ENCODE assay signal across 32 mouse cellular contexts in genomic region chr2:71573736-71574135, GRCm38 (mm10). TPM values are rescaled to one million over a fixed set of nuclear protein-coding genes. Genes with fewer than 3 reads are reported as not detected.
A peak's percentile ranks its signal among the peaks of the same experiment; 100 is the strongest.
DNase-seq lines count a peak whose midpoint lies in the region; ATAC-seq lines count a peak whose summit lies in the region.
"Had no signal": no experiment of that assay in that cellular context is flagged by ENCODE, and none has a peak within 500 bp of the region (broad histone marks: within the 10 kb centered on the region; RNA-seq: fewer than 3 reads in every experiment).

No protein-coding gene starts in this region.

- H3K27me3 ChIP-seq in embryonic facial prominence, embryonic 11.5 days (ENCODE audit: control insufficient read depth, insufficient read depth, low read length), result no peaks in the 10 kb centered on the region
- 0 out of 2 replicates have a peak, but pooled peaks cover 3% of the 10 kb centered on the region for H3K27me3 ChIP-seq in limb, embryonic 10.5 days (ENCODE audit: low read depth, poor library complexity, severe bottlenecking)
- H3K27me3 ChIP-seq in kidney, embryonic 15.5 days, result no peaks in the 10 kb centered on the region
- no peaks in the 10 kb centered on the region for H3K27me3 ChIP-seq in forebrain, embryonic 10.5 days (ENCODE audit: poor library complexity, severe bottlenecking)
- H3K27me3 ChIP-seq: CH12.LX; heart, embryonic 15.5 days; hindbrain, embryonic 13.5 days; midbrain, embryonic 12.5 days; neural tube, embryonic 13.5 days had no signal

- H3K9me3 ChIP-seq in embryonic facial prominence, embryonic 11.5 days (replicated peaks; ENCODE audit: control insufficient read depth, low read length), result no peaks in the 10 kb centered on the region
- H3K9me3 ChIP-seq in limb, embryonic 10.5 days (replicated peaks), result no peaks in the 10 kb centered on the region
- H3K9me3 ChIP-seq in kidney, embryonic 15.5 days (replicated peaks), result 0 out of 2 replicates have a peak, but pooled peaks cover 4% of the 10 kb centered on the region
- peaks cover 5% of the 10 kb centered on the region; the same call in 1 of the 2 replicates for H3K9me3 ChIP-seq in forebrain, embryonic 10.5 days
- H3K9me3 ChIP-seq: forebrain, embryonic 12.5 days; heart, embryonic 15.5 days; hindbrain, embryonic 13.5 days; liver, embryonic 12.5 days; neural tube, embryonic 13.5 days had no signal

- DNase-seq in NIH3T3 (ENCODE audit: low read depth), result peak; percentile 45
- peak; percentile 73 for DNase-seq in embryonic facial prominence, embryonic 11.5 days (ENCODE audit: low spot score)
- peak; percentile 42 for DNase-seq in limb, embryonic 10.5 days (ENCODE audit: low spot score)
- peak; percentile 44 for DNase-seq in mesoderm, embryonic 11.5 days (ENCODE audit: low read depth, low spot score)
- no peak for DNase-seq in forebrain, embryonic 10.5 days (ENCODE audit: extremely low spot score, low spot score)
- no peak for DNase-seq in adrenal gland, adult 2 months
- DNase-seq: adrenal gland, postnatal 10 days; B cell, adult 2 months; cerebellum, adult 8-10 months; cerebellum, postnatal 25 days; forebrain, postnatal 0 days; gastrocnemius, postnatal 14 days; heart, adult 11 months; heart, postnatal 36 days; kidney, postnatal 4 days; left cerebral cortex, postnatal 4 days; liver, postnatal 0 days; lung, postnatal 36 days; right cerebral cortex, postnatal 14 days had no signal

- ATAC-seq in embryonic facial prominence, embryonic 11.5 days (replicated peaks; ENCODE audit: insufficient number of reproducible peaks, low FRiP score, low TSS enrichment, low read depth), result no peak
- ATAC-seq in kidney, embryonic 15.5 days (replicated peaks; ENCODE audit: low FRiP score), result no peak
- ATAC-seq: forebrain, postnatal 0 days; intestine, embryonic 16.5 days; liver, embryonic 12.5 days; liver, postnatal 0 days had no signal

- H3K27ac ChIP-seq in embryonic facial prominence, embryonic 11.5 days (replicated peaks; ENCODE audit: low read depth, low read length), result no peak overlapping the region
- H3K27ac ChIP-seq in limb, embryonic 10.5 days, result peak overlapping the region; percentile 69
- H3K27ac ChIP-seq in kidney, embryonic 15.5 days, result no peak overlapping the region
- no peak overlapping the region for H3K27ac ChIP-seq in forebrain, embryonic 10.5 days
- H3K27ac ChIP-seq: forebrain, embryonic 12.5 days; heart, embryonic 10.5 days; heart, embryonic 15.5 days; hindbrain, embryonic 13.5 days; liver, embryonic 12.5 days; midbrain, embryonic 12.5 days; neural tube, embryonic 13.5 days had no signal

- H3K9ac ChIP-seq in embryonic facial prominence, embryonic 11.5 days (replicated peaks; ENCODE audit: low read length), result no peak overlapping the region
- H3K9ac ChIP-seq in kidney, embryonic 15.5 days, result no peak overlapping the region
- H3K9ac ChIP-seq: forebrain, embryonic 12.5 days; forebrain, postnatal 0 days; heart, embryonic 15.5 days; hindbrain, embryonic 13.5 days; liver, embryonic 12.5 days; liver, postnatal 0 days; midbrain, embryonic 12.5 days; neural tube, embryonic 13.5 days had no signal

- H3K4me3 ChIP-seq in embryonic facial prominence, embryonic 11.5 days (ENCODE audit: low read depth, low read length), result no peak overlapping the region
- H3K4me3 ChIP-seq in limb, embryonic 10.5 days, result 0 out of 2 replicates have a peak overlapping the region, but pooled peaks have one; percentile 4
- no peak overlapping the region for H3K4me3 ChIP-seq in kidney, embryonic 15.5 days (replicated peaks)
- H3K4me3 ChIP-seq in forebrain, embryonic 10.5 days, result no peak overlapping the region
- H3K4me3 ChIP-seq: erythroblast, embryonic 14.5 days; forebrain, embryonic 12.5 days; heart, embryonic 10.5 days; heart, embryonic 15.5 days; hindbrain, embryonic 13.5 days; liver, embryonic 12.5 days; midbrain, embryonic 12.5 days; neural tube, embryonic 13.5 days had no signal

- WGBS in embryonic facial prominence, embryonic 11.5 days, result 34% methylated on average over 4 of the region's 4 CpGs
- 16% methylated on average over 4 of the region's 4 CpGs for WGBS in limb, embryonic 10.5 days
- 54% methylated on average over 4 of the region's 4 CpGs for WGBS in kidney, embryonic 15.5 days
- 62% methylated on average over 4 of the region's 4 CpGs for WGBS in forebrain, embryonic 10.5 days

- H3K4me2 ChIP-seq in embryonic facial prominence, embryonic 11.5 days (ENCODE audit: low read depth, low read length), result no peak overlapping the region
- no peak overlapping the region for H3K4me2 ChIP-seq in kidney, embryonic 15.5 days
- H3K4me2 ChIP-seq: forebrain, embryonic 12.5 days; heart, embryonic 15.5 days; hindbrain, embryonic 13.5 days; liver, embryonic 12.5 days; midbrain, embryonic 12.5 days; neural tube, embryonic 13.5 days had no signal

- H3K36me3 ChIP-seq in embryonic facial prominence, embryonic 11.5 days (replicated peaks; ENCODE audit: control insufficient read depth, insufficient read depth, low read depth, low read length), result no peaks in the 10 kb centered on the region
- no peaks in the 10 kb centered on the region for H3K36me3 ChIP-seq in limb, embryonic 10.5 days
- H3K36me3 ChIP-seq in kidney, embryonic 15.5 days, result no peaks in the 10 kb centered on the region
- no peaks in the 10 kb centered on the region for H3K36me3 ChIP-seq in forebrain, embryonic 10.5 days (replicated peaks)
- H3K36me3 ChIP-seq: forebrain, embryonic 12.5 days; heart, embryonic 10.5 days; heart, embryonic 15.5 days; hindbrain, embryonic 13.5 days; liver, embryonic 12.5 days; midbrain, embryonic 12.5 days; neural tube, embryonic 13.5 days had no signal

- no peaks in the 10 kb centered on the region for H3K4me1 ChIP-seq in embryonic facial prominence, embryonic 11.5 days (ENCODE audit: control insufficient read depth, insufficient read depth, low read length)
- H3K4me1 ChIP-seq in limb, embryonic 10.5 days, result peaks cover 17% of the 10 kb centered on the region
- H3K4me1 ChIP-seq in kidney, embryonic 15.5 days, result no peaks in the 10 kb centered on the region
- peaks cover 5% of the 10 kb centered on the region; the same call in 1 of the 2 replicates for H3K4me1 ChIP-seq in forebrain, embryonic 10.5 days
- H3K4me1 ChIP-seq: forebrain, embryonic 12.5 days; heart, embryonic 15.5 days; hindbrain, embryonic 13.5 days; liver, embryonic 12.5 days; midbrain, embryonic 12.5 days; neural tube, embryonic 13.5 days had no signal

RNA-seq across cellular contexts. Expression of gene Dlx2, which starts 27.2 kb away (rescaled TPM):
- 18.0 and 20.3 TPM in 2 replicates for polyA plus RNA-seq in embryonic facial prominence, embryonic 11.5 days (2014; fragmentation: Nextera tagmentation; extraction: Ambion mirVana)
- 4.9 and 7.2 TPM in 2 replicates for polyA plus RNA-seq in limb, embryonic 10.5 days (2016; fragmentation: Nextera tagmentation; extraction: Ambion mirVana)
- polyA plus RNA-seq in kidney, embryonic 15.5 days (2015; fragmentation: Nextera tagmentation; extraction: Ambion mirVana), result 0.16 and 0.17 TPM in 2 replicates
- polyA plus RNA-seq in forebrain, embryonic 10.5 days (2016; fragmentation: Nextera tagmentation; extraction: Ambion mirVana), result 15.5 and 17.8 TPM in 2 replicates
- under 1 TPM; 0.26 to 0.28 TPM for total RNA-seq in adrenal gland, adult 2 months (2021)
- 0.54 and 0.80 TPM in 2 replicates for polyA plus RNA-seq in adrenal gland, adult 2 months (2012; rRNA removed)
- total RNA-seq: CH12.LX; heart, postnatal 36 days; megakaryocyte, adult 5-6 weeks had no signal
- polyA plus RNA-seq: kidney, embryonic 14.5 days; liver, postnatal 0 days had no signal

RNA-seq across cellular contexts. Expression of gene Dlx1, which starts 45.8 kb away (rescaled TPM):
- polyA plus RNA-seq in embryonic facial prominence, embryonic 11.5 days (2014; fragmentation: Nextera tagmentation; extraction: Ambion mirVana), result 53.9 and 76.2 TPM in 2 replicates
- 5.7 and 9.0 TPM in 2 replicates for polyA plus RNA-seq in limb, embryonic 10.5 days (2016; fragmentation: Nextera tagmentation; extraction: Ambion mirVana)
- 0.18 and 0.27 TPM in 2 replicates for polyA plus RNA-seq in kidney, embryonic 15.5 days (2015; fragmentation: Nextera tagmentation; extraction: Ambion mirVana)
- 32.5 and 32.9 TPM in 2 replicates for polyA plus RNA-seq in forebrain, embryonic 10.5 days (2016; fragmentation: Nextera tagmentation; extraction: Ambion mirVana)
- under 1 TPM; 0.14 to 0.31 TPM for total RNA-seq in adrenal gland, adult 2 months (2021)
- 0.26 and 1.2 TPM in 2 replicates for polyA plus RNA-seq in adrenal gland, adult 2 months (2012; rRNA removed)
- total RNA-seq: megakaryocyte, adult 5-6 weeks had no signal
- polyA plus RNA-seq: kidney, embryonic 14.5 days had no signal

Comparison
In these comparisons a context has a peak if more than half of its experiments do, and no peak if none do; other contexts are left out.
1. DNase-seq: peak in NIH3T3 (single experiment), embryonic facial prominence, embryonic 11.5 days (single experiment), limb, embryonic 10.5 days (single experiment) and mesoderm, embryonic 11.5 days (single experiment); none in forebrain, embryonic 10.5 days (single experiment) and adrenal gland, adult 2 months (single experiment).